Mouse (Mus musculus) kidney, postnatal 25 days (tissue): ENCODE data around the gene Cwc25.
"Not testable (repeated sequence)": the region's sequence is repeated elsewhere in the genome, so short reads cannot be mapped to it uniquely, and the experiment has no call there.

ENCODE experiments used
- DNase-seq, 2 experiments: peaks; one replicate each; pipeline ENCODE4 v3.0.0; 2021; ENCODE audit warnings: mixed read lengths in 2 of 2

Gene Cwc25

GRCm38 (mm10) chr11:97719041-97719440 lies 47.3 kb downstream of the Cwc25 start:
- DNase-seq: no peak

GRCm38 (mm10) chr11:97718281-97718860 lies 48.0 kb downstream of the Cwc25 start:
- DNase-seq: no peak

GRCm38 (mm10) chr11:97717369-97718280 lies 48.7 kb downstream of the Cwc25 start:
- no peak for DNase-seq

- DNase-seq: no peak
Observed at GRCm38 (mm10) chr11:97716021-97716420, 50.3 kb downstream of the Cwc25 start.

- no peak for DNase-seq
Observed at GRCm38 (mm10) chr11:97714784-97715760, 51.3 kb downstream of the Cwc25 start.

GRCm38 (mm10) chr11:97714356-97714755 lies 52.0 kb downstream of the Cwc25 start:
- DNase-seq: no peak

- no peak for DNase-seq
Observed at GRCm38 (mm10) chr11:97713896-97714295, 52.5 kb downstream of the Cwc25 start.

- no peak for DNase-seq
Observed at GRCm38 (mm10) chr11:97712286-97712685, 54.1 kb downstream of the Cwc25 start.

GRCm38 (mm10) chr11:97711200-97711900 lies 55.0 kb downstream of the Cwc25 start:
- DNase-seq: no peak

GRCm38 (mm10) chr11:97710067-97710466 lies 56.3 kb downstream of the Cwc25 start:
- not testable (repeated sequence) for DNase-seq

GRCm38 (mm10) chr11:97703039-97703826 lies 63.1 kb downstream of the Cwc25 start, which contains the start of gene Psmb3:
Gene Psmb3 (plus strand): TSS chr11:97703399.
- peak; percentile 100 for DNase-seq

GRCm38 (mm10) chr11:97702393-97702745 lies 64.0 kb downstream of the Cwc25 start:
- peak; percentile 89 for DNase-seq

- DNase-seq: no peak
Observed at GRCm38 (mm10) chr11:97701581-97702392, 64.6 kb downstream of the Cwc25 start.

- peak in 1 of 2 experiments; percentile 39 for DNase-seq
Observed at GRCm38 (mm10) chr11:97700746-97701580, 65.4 kb downstream of the Cwc25 start.

GRCm38 (mm10) chr11:97700003-97700745 lies 66.2 kb downstream of the Cwc25 start, which contains the start of gene Pcgf2:
Gene Pcgf2 (minus strand): TSS chr11:97700497.
- DNase-seq: peak; percentile 87 to 92

GRCm38 (mm10) chr11:97699626-97700002 lies 66.7 kb downstream of the Cwc25 start:
- peak; percentile 96 to 99 for DNase-seq

GRCm38 (mm10) chr11:97698741-97699611 lies 67.4 kb downstream of the Cwc25 start:
- peak; percentile 83 to 93 for DNase-seq
